Comparison of ENCODE assay signal across 8 mouse cellular contexts in the genomic region with DNA sequence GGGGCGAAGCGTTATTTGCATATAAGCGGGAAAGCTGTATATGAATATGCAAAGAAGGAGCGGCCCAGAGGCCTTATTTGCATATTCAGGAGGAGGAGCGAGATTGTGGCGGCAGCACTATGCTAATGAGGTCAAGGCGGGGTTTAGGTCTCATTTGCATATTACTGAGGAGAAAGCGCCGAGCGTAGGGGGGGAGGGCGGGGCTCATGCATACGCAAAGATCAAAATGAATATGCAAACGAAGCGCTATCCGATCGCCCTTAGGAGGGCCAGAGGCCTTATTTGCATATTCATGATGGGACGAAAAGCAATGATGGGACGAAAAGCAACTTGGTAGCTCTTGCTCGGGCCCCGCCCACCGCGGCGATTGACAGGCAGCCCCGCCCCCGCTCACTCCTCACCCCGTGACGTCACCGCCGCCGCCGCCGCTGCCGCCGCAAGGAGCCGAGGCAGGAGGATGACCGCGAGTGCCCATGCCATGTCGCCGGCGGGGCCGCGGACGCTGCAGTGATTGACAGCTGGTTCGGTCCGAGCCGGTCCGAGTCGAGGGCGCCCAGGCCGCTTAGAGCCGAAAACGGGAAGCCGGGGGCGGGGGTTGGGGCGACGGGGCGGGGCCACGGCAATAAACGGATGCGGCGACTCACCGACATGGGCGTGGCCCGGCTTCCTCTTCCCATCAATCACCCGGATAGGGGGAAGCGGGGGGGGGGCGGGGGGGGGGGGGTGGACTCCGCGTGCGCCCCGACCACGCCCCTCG. TPM values are rescaled to one million over a fixed set of nuclear protein-coding genes. Genes with fewer than 3 reads are reported as not detected.
DNase-seq lines count a peak whose midpoint lies in the region; ATAC-seq and TF ChIP-seq lines count a peak whose summit lies in the region.

A gene (minus strand): TSS at position 590 of the 757 bp plus-strand sequence.

- peak within 1 kb of the TSS; percentile 50; the same call in 1 of the 2 replicates for H3K9ac ChIP-seq in kidney, embryonic 14.5 days (ENCODE audit: low read depth, low read length)
- peak within 1 kb of the TSS; percentile 69 for H3K9ac ChIP-seq in limb, embryonic 15.5 days

- H3K4me3 ChIP-seq in bone marrow macrophage, adult 2 months (ENCODE audit: insufficient read depth, low read length), result peak within 1 kb of the TSS; percentile 76
- peak within 1 kb of the TSS; percentile 63 for H3K4me3 ChIP-seq in embryonic fibroblast, embryonic 13.5 days (ENCODE audit: insufficient read depth, low read length)
- peak within 1 kb of the TSS; percentile 62 for H3K4me3 ChIP-seq in kidney, embryonic 14.5 days (ENCODE audit: low read length)
- H3K4me3 ChIP-seq in limb, embryonic 15.5 days, result peak within 1 kb of the TSS; percentile 82

- WGBS in kidney, embryonic 14.5 days, result under 1% methylated on average over 64 of the region's 73 CpGs
- WGBS in limb, embryonic 15.5 days, result under 1% methylated on average over 47 of the region's 73 CpGs

- H3K27me3 ChIP-seq in kidney, embryonic 14.5 days (ENCODE audit: control insufficient read depth, insufficient read depth, low read length), result no peaks in the 10 kb centered on the region
- H3K27me3 ChIP-seq in limb, embryonic 15.5 days, result no peaks in the 10 kb centered on the region

- no peak for TF ChIP-seq POLR2A in bone marrow macrophage, adult 2 months (IDR thresholded peaks at IDR 0.05; ENCODE audit: borderline replicate concordance, low read depth, low read length)
- 0 out of 2 replicates have a peak, but pooled peaks have one; percentile 49 for TF ChIP-seq POLR2A in embryonic fibroblast, embryonic 13.5 days (IDR thresholded peaks at IDR 0.05; ENCODE audit: low read depth, low read length)

- peaks cover 28% of the 10 kb centered on the region for H3K9me3 ChIP-seq in kidney, embryonic 14.5 days (ENCODE audit: control insufficient read depth, low read length)
- peaks cover 23% of the 10 kb centered on the region for H3K9me3 ChIP-seq in limb, embryonic 15.5 days

- TF ChIP-seq CTCF in bone marrow macrophage, adult 2 months (IDR thresholded peaks at IDR 0.05; ENCODE audit: low read depth, low read length), result no peak
- no peak for TF ChIP-seq CTCF in embryonic fibroblast, embryonic 13.5 days (IDR thresholded peaks at IDR 0.05; ENCODE audit: borderline replicate concordance, insufficient read depth, low read length)

- peak; percentile 73 for ATAC-seq in kidney, embryonic 14.5 days (ENCODE audit: low FRiP score, low TSS enrichment)
- peak; percentile 56 for ATAC-seq in limb, embryonic 15.5 days (ENCODE audit: insufficient number of reproducible peaks, low FRiP score, low TSS enrichment, low read depth)

- H3K27ac ChIP-seq in bone marrow macrophage, adult 2 months (ENCODE audit: insufficient read depth, low read depth, low read length), result peak within 1 kb of the TSS; percentile 93
- H3K27ac ChIP-seq in embryonic fibroblast, embryonic 13.5 days (ENCODE audit: insufficient read depth, low read length), result peak within 1 kb of the TSS; percentile 100
- peak within 1 kb of the TSS; percentile 95 for H3K27ac ChIP-seq in kidney, embryonic 14.5 days (ENCODE audit: low read depth, low read length)
- peak within 1 kb of the TSS; percentile 98 for H3K27ac ChIP-seq in limb, embryonic 15.5 days

- H3K4me1 ChIP-seq in bone marrow macrophage, adult 2 months (ENCODE audit: control insufficient read depth, insufficient read depth, low read length), result no peaks in the 10 kb centered on the region
- no peaks in the 10 kb centered on the region for H3K4me1 ChIP-seq in embryonic fibroblast, embryonic 13.5 days (ENCODE audit: control insufficient read depth, insufficient read depth, low read length)
- H3K4me1 ChIP-seq in kidney, embryonic 14.5 days (ENCODE audit: control insufficient read depth, insufficient read depth, low read length), result no peaks in the 10 kb centered on the region
- H3K4me1 ChIP-seq in limb, embryonic 15.5 days, result peaks cover 3% of the 10 kb centered on the region; the same call in 1 of the 2 replicates

- DNase-seq in A20 (ENCODE audit: low read depth, low spot score), result peak; percentile 96
- DNase-seq in heart, adult 9 months (ENCODE audit: low spot score in 2 of 2), result peak; percentile 80 to 85
- peak; percentile 74 to 88 for DNase-seq in monocyte, adult 2 months (ENCODE audit: low read depth in 1 of 2, low spot score in 2 of 2)
- peak; percentile 80 to 86 for DNase-seq in spleen, postnatal 36 days (ENCODE audit: low spot score in 2 of 2)

- no peaks in the 10 kb centered on the region; the same call in 1 of the 2 replicates for H3K36me3 ChIP-seq in kidney, embryonic 14.5 days (ENCODE audit: control insufficient read depth, insufficient read depth, low read length)
- H3K36me3 ChIP-seq in limb, embryonic 15.5 days, result peaks cover 22% of the 10 kb centered on the region

- peak within 1 kb of the TSS; percentile 47 for H3K4me2 ChIP-seq in kidney, embryonic 14.5 days (replicated peaks; ENCODE audit: low read depth, low read length)
- peak within 1 kb of the TSS; percentile 53 for H3K4me2 ChIP-seq in limb, embryonic 15.5 days

RNA-seq across cellular contexts. Expression of the gene that starts here (rescaled TPM):
- 74.3 and 77.8 TPM in 2 replicates for polyA plus RNA-seq in bone marrow macrophage, adult 2 months (2012; ENCODE audit: insufficient read depth, insufficient read length, missing spikeins)
- polyA plus RNA-seq in embryonic fibroblast, embryonic 13.5 days (2011; ENCODE audit: insufficient read length, low read depth, missing spikeins), result 16.2 and 16.7 TPM in 2 replicates
- polyA plus RNA-seq in kidney, embryonic 14.5 days (2014; fragmentation: Nextera tagmentation; extraction: Ambion mirVana), result 11.0 and 11.4 TPM in 2 replicates
- 13.9 and 16.6 TPM in 2 replicates for polyA plus RNA-seq in limb, embryonic 15.5 days (2015; fragmentation: Nextera tagmentation; extraction: Ambion mirVana)

Comparison
In these comparisons a context has a peak if more than half of its experiments do, and no peak if none do; other contexts are left out.
1. Peak in every context shown above with its lines: DNase-seq, ATAC-seq, H3K4me3 ChIP-seq and H3K27ac ChIP-seq.